Mouse (Mus musculus): Measurements from ENCODE around the gene Gm15737. TPM values are rescaled to one million over a fixed set of nuclear protein-coding genes. Genes with fewer than 3 reads are reported as not detected.
A peak's percentile ranks its signal among the peaks of the same experiment; 100 is the strongest.

The Gm15737 gene
- 0.10 and 0.17 TPM in 2 replicates for polyA plus RNA-seq (2016; fragmentation: Nextera tagmentation; extraction: Ambion mirVana)

DNA sequence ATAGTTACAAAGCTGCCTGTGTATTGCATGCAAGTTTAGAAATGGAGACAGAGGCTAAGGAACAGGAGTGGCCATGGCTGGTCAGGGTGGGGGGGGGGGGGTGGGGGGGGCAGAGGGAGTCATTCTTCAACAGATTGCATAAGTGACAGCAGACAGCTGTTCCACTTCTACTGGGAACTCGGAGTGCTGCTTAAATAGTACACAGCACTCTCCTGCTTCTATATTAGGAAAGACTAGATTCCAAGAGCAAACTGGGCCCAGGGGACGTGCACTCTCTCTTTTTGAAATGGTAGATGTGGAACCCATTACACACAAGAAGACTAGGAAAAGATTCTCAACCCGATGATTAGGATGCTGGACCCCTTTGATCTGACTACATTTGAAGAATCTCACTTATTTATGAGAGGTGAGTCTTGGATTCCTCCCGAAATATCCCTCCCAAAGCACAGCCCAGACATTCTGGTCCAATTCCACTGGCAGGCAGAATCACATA, at the start of gene Gm15737:
Gene Gm15737, plus strand, starts transcription at position 269 of the 493 bp plus-strand sequence.
- peak; percentile 81 for DNase-seq (ENCODE audit: low spot score)
- Histone ChIP-seq H3K36me3 (peaks cover 30% of the 10 kb centered on the region), H3K27me3 (ENCODE audit: insufficient read depth, poor library complexity, severe bottlenecking) (no peaks in the 10 kb centered on the region), H3K4me1 (peaks cover 25% of the 10 kb centered on the region), H3K9me3 (no peaks in the 10 kb centered on the region), H3K27ac (peak within 1 kb of the TSS; percentile 93), H3K4me3 (peak within 1 kb of the TSS; percentile 25)
- whole genome bisulfite sequencing, result 22% methylated on average over 4 of the region's 4 CpGs

GRCm38 (mm10) chr6:92821606-92822005, 47.6 kb upstream of the Gm15737 start:
- H3K27ac ChIP-seq, result no peak overlapping the region
- peaks cover 9% of the 10 kb centered on the region for H3K4me1 ChIP-seq
- no peaks in the 10 kb centered on the region for H3K27me3 ChIP-seq (ENCODE audit: insufficient read depth, poor library complexity, severe bottlenecking)
- no peaks in the 10 kb centered on the region for H3K9me3 ChIP-seq
- WGBS, result 75% methylated on average over 5 of the region's 5 CpGs
- no peak overlapping the region for H3K4me3 ChIP-seq
- DNase-seq (ENCODE audit: low spot score), result no peak
- peaks cover 9% of the 10 kb centered on the region for H3K36me3 ChIP-seq

GRCm38 (mm10) chr6:92822006-92822405, 47.2 kb upstream of the Gm15737 start:
- DNase-seq (ENCODE audit: low spot score), result no peak
- H3K4me3 ChIP-seq, result no peak overlapping the region
- H3K36me3 ChIP-seq, result peaks cover 9% of the 10 kb centered on the region
- 73% methylated on average over 6 of the region's 6 CpGs for whole genome bisulfite sequencing
- peaks cover 9% of the 10 kb centered on the region; the same call in 1 of the 2 replicates for H3K4me1 ChIP-seq
- H3K9me3 ChIP-seq, result no peaks in the 10 kb centered on the region
- no peak overlapping the region for H3K27ac ChIP-seq
- no peaks in the 10 kb centered on the region for H3K27me3 ChIP-seq (ENCODE audit: insufficient read depth, poor library complexity, severe bottlenecking)

DNA sequence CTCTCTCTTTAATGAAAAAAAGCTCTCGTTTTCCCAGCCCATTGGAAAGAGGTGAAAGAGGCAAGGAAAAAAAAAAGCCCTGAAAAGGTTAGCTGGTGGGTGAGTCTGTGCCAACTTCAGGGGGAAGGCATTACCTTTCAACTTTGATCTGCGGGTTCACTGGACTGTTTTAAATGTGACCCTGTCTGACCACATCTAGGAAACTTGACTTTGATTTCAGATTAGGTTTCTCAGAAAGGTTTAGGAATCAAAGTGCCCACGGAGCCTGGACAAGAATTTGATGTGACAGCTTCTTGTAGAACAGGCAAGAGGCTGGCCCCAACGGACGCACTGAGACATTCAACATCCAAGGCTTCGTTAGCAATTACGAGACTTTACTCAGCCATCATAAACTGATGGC, 45.2 kb upstream of the Gm15737 start:
- no peak overlapping the region for H3K27ac ChIP-seq
- no peak for DNase-seq (ENCODE audit: low spot score)
- WGBS, result 85% methylated on average over 7 of the region's 7 CpGs
- H3K36me3 ChIP-seq, result peaks cover 9% of the 10 kb centered on the region
- peaks cover 21% of the 10 kb centered on the region for H3K4me1 ChIP-seq
- H3K27me3 ChIP-seq (ENCODE audit: insufficient read depth, poor library complexity, severe bottlenecking), result no peaks in the 10 kb centered on the region
- no peak overlapping the region for H3K4me3 ChIP-seq
- no peaks in the 10 kb centered on the region for H3K9me3 ChIP-seq

DNA sequence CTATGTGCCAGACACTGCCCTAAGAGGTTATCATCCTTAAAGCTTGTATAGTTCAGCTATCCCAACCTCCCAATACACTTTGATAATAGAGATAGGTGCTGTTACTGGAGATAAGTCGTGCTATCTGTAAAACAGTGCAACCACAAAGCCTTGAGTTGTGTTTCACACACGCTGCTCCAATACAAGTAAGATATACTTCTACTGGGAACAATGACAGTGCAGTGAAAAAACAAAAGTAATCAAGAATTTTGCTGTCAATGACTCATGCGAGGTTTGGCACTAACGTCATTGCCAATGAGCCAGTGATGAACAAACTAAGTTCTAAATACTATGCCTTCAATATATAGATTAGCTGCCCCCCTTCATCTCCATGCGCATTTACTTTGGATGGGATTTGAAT, 42.6 kb upstream of the Gm15737 start:
- no peak overlapping the region for H3K27ac ChIP-seq
- no peaks in the 10 kb centered on the region for H3K27me3 ChIP-seq (ENCODE audit: insufficient read depth, poor library complexity, severe bottlenecking)
- no peak overlapping the region for H3K4me3 ChIP-seq
- H3K36me3 ChIP-seq, result peaks cover 14% of the 10 kb centered on the region
- peak; percentile 20 for DNase-seq (ENCODE audit: low spot score)
- 69% methylated on average over 5 of the region's 5 CpGs for WGBS
- H3K4me1 ChIP-seq, result peaks cover 24% of the 10 kb centered on the region
- no peaks in the 10 kb centered on the region for H3K9me3 ChIP-seq

- Histone ChIP-seq H3K9me3 (no peaks in the 10 kb centered on the region), H3K27me3 (ENCODE audit: insufficient read depth, poor library complexity, severe bottlenecking) (no peaks in the 10 kb centered on the region), H3K27ac (peak overlapping the region; percentile 56; the same call in 1 of the 2 replicates), H3K36me3 (peaks cover 16% of the 10 kb centered on the region), H3K4me3 (no peak overlapping the region), H3K4me1 (peaks cover 26% of the 10 kb centered on the region)
- DNase-seq (ENCODE audit: low spot score), result no peak
- 40% methylated on average over 5 of the region's 5 CpGs for WGBS
Measured at GRCm38 (mm10) chr6:92827360-92827759, 41.8 kb upstream of the Gm15737 start.

- Histone ChIP-seq H3K4me3 (no peak overlapping the region), H3K36me3 (peaks cover 11% of the 10 kb centered on the region; the same call in 1 of the 2 replicates), H3K27ac (no peak overlapping the region), H3K9me3 (no peaks in the 10 kb centered on the region), H3K4me1 (peaks cover 26% of the 10 kb centered on the region), H3K27me3 (ENCODE audit: insufficient read depth, poor library complexity, severe bottlenecking) (no peaks in the 10 kb centered on the region)
- no peak for DNase-seq (ENCODE audit: low spot score)
- 84% methylated on average over 2 of the region's 2 CpGs for WGBS
Measured at GRCm38 (mm10) chr6:92829148-92829547, 40.0 kb upstream of the Gm15737 start.

GRCm38 (mm10) chr6:92831106-92831505, 38.1 kb upstream of the Gm15737 start:
- H3K36me3 ChIP-seq, result peaks cover 11% of the 10 kb centered on the region; the same call in 1 of the 2 replicates
- 93% methylated on average over 2 of the region's 2 CpGs for WGBS
- peaks cover 36% of the 10 kb centered on the region for H3K4me1 ChIP-seq
- no peak for DNase-seq (ENCODE audit: low spot score)
- no peaks in the 10 kb centered on the region for H3K9me3 ChIP-seq
- H3K4me3 ChIP-seq, result no peak overlapping the region
- H3K27ac ChIP-seq, result no peak overlapping the region
- H3K27me3 ChIP-seq (ENCODE audit: insufficient read depth, poor library complexity, severe bottlenecking), result no peaks in the 10 kb centered on the region

DNA sequence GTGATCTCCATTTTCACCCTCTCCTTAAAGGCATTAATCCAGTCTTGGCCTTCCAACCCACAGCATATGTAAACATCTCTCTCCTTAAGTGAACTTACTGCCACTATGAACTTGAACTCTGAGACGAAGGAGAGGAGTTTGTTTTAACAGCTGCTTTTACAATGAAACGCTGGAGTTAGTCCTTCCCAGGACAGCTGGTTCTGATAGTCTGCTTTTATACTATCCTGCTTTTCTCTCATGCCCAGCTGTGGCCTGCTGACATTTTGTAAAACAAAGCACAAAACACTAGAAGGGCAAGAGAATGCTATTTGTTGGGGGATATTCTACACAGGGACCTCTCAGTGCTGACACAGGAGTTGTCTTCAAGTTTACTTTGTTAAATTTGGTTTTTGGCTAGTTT, 27.2 kb upstream of the Gm15737 start:
- Histone ChIP-seq H3K27me3 (ENCODE audit: insufficient read depth, poor library complexity, severe bottlenecking) (no peaks in the 10 kb centered on the region), H3K36me3 (no peaks in the 10 kb centered on the region), H3K4me1 (peaks cover 22% of the 10 kb centered on the region; the same call in 1 of the 2 replicates), H3K27ac (peak overlapping the region; percentile 29; the same call in 1 of the 2 replicates), H3K4me3 (no peak overlapping the region), H3K9me3 (no peaks in the 10 kb centered on the region)
- no peak for DNase-seq (ENCODE audit: low spot score)
- WGBS, result 26% methylated on average over 2 of the region's 2 CpGs

- Histone ChIP-seq H3K4me1 (peaks cover 30% of the 10 kb centered on the region), H3K9me3 (no peaks in the 10 kb centered on the region), H3K27ac (no peak overlapping the region), H3K4me3 (no peak overlapping the region), H3K27me3 (ENCODE audit: insufficient read depth, poor library complexity, severe bottlenecking) (no peaks in the 10 kb centered on the region), H3K36me3 (peaks cover 8% of the 10 kb centered on the region; the same call in 1 of the 2 replicates)
- no peak for DNase-seq (ENCODE audit: low spot score)
- 91% methylated on average over 2 of the region's 2 CpGs for WGBS
Measured at GRCm38 (mm10) chr6:92843474-92843873, 25.7 kb upstream of the Gm15737 start.

DNA sequence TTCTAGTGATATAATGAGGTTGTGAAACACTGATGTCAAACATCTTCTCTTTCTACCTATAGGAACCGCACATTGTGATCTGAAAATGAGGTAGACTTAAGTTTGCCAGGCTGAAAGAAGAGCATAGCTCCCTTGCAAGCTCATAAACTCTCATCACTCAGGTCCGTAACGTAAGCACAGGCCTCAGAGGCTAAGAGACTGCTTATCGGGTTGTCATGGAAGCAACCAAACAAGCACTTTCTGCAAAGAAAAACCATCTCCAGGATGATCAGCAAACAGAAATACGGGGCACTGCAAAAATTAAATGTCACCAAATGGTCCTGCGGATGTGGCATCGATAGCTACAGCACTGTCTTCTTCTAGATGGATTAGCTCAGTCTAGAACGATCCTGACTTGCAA, 23.3 kb upstream of the Gm15737 start:
- H3K4me3 ChIP-seq, result no peak overlapping the region
- H3K9me3 ChIP-seq, result no peaks in the 10 kb centered on the region
- no peaks in the 10 kb centered on the region for H3K27me3 ChIP-seq (ENCODE audit: insufficient read depth, poor library complexity, severe bottlenecking)
- peak overlapping the region; percentile 67 for H3K27ac ChIP-seq
- peaks cover 17% of the 10 kb centered on the region for H3K36me3 ChIP-seq
- peak; percentile 78 for DNase-seq (ENCODE audit: low spot score)
- 70% methylated on average over 8 of the region's 8 CpGs for WGBS
- peaks cover 39% of the 10 kb centered on the region for H3K4me1 ChIP-seq

DNA sequence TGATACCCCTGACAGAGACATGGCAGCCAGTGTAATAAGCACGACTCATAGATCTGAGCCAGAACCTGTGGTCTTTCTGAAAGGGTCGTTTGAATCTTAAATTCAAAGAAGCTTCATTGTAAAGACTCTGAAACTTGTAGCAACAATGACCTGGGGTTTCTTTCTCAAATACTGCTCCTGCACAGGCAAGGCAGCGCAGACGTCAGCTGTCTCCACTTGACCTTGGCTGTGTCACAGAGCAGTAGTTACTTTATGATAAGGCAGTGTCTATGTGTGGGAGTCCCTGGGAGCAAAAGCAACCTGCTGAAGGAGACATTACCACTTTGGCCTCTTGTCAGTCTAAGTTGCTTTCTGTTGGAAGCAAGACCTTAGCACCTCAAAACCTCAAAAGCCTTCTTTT, 22.5 kb upstream of the Gm15737 start:
- Histone ChIP-seq H3K4me3 (no peak overlapping the region), H3K36me3 (peaks cover 17% of the 10 kb centered on the region), H3K9me3 (no peaks in the 10 kb centered on the region), H3K4me1 (peaks cover 43% of the 10 kb centered on the region), H3K27me3 (ENCODE audit: insufficient read depth, poor library complexity, severe bottlenecking) (no peaks in the 10 kb centered on the region), H3K27ac (peak overlapping the region; percentile 70; the same call in 1 of the 2 replicates)
- WGBS, result 45% methylated on average over 4 of the region's 4 CpGs
- no peak for DNase-seq (ENCODE audit: low spot score)

- Histone ChIP-seq H3K9me3 (no peaks in the 10 kb centered on the region), H3K4me3 (no peak overlapping the region), H3K27me3 (ENCODE audit: insufficient read depth, poor library complexity, severe bottlenecking) (no peaks in the 10 kb centered on the region), H3K36me3 (peaks cover 33% of the 10 kb centered on the region), H3K27ac (no peak overlapping the region; the same call in 1 of the 2 replicates), H3K4me1 (peaks cover 40% of the 10 kb centered on the region)
- WGBS, result 88% methylated on average over 9 of the region's 9 CpGs
- DNase-seq (ENCODE audit: low spot score), result no peak
Measured at GRCm38 (mm10) chr6:92849208-92849607, 19.9 kb upstream of the Gm15737 start.

GRCm38 (mm10) chr6:92850250-92850649, 18.9 kb upstream of the Gm15737 start:
- Histone ChIP-seq H3K4me3 (no peak overlapping the region), H3K4me1 (peaks cover 46% of the 10 kb centered on the region), H3K27me3 (ENCODE audit: insufficient read depth, poor library complexity, severe bottlenecking) (no peaks in the 10 kb centered on the region), H3K36me3 (peaks cover 36% of the 10 kb centered on the region), H3K27ac (peak overlapping the region; percentile 74; the same call in 1 of the 2 replicates), H3K9me3 (no peaks in the 10 kb centered on the region)
- DNase-seq (ENCODE audit: low spot score), result peak; percentile 82
- 23% methylated on average over 5 of the region's 5 CpGs for WGBS
